Mouse (Mus musculus): ENCODE measurements around the gene Emsy.

Gene Emsy

GRCm38 (mm10) chr7:98577461-98577860, 79.1 kb downstream of the Emsy start:
- no peak for DNase-seq (ENCODE audit: low spot score in 2 of 2)

GRCm38 (mm10) chr7:98575651-98576239, 80.8 kb downstream of the Emsy start:
- DNase-seq (ENCODE audit: low spot score in 2 of 2), result no peak

DNA sequence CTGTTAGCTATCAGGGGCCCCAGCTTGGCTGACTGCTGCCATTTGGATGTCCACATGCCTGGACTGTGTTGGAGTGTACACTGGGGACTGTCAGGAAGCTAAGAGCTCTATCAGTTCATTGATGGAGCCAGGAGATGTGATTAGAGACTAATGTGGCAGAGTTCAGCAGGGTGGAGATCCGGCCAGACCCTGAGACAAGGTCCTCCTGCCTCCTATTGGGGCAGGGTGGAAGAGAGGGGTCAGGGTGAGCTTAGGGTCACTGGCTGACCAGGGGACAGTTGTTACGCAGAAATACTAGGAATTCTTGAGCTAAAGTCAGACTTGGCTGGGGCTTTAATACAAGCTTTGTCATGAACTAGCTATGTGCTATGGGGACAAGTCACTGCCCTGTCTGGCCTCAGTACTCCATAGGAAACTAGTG, 81.8 kb downstream of the Emsy start:
- no peak for DNase-seq (ENCODE audit: low spot score in 2 of 2)

GRCm38 (mm10) chr7:98574271-98574670, 82.3 kb downstream of the Emsy start:
- DNase-seq (ENCODE audit: low spot score in 2 of 2), result no peak

- no peak for DNase-seq (ENCODE audit: low spot score in 2 of 2)
Observed at GRCm38 (mm10) chr7:98573231-98573781, 83.3 kb downstream of the Emsy start.

- DNase-seq (ENCODE audit: low spot score in 2 of 2), result no peak
Observed at GRCm38 (mm10) chr7:98572223-98572868, 84.2 kb downstream of the Emsy start.

- no peak for DNase-seq (ENCODE audit: low spot score in 2 of 2)
Observed at GRCm38 (mm10) chr7:98570824-98571505, 85.6 kb downstream of the Emsy start.

DNA sequence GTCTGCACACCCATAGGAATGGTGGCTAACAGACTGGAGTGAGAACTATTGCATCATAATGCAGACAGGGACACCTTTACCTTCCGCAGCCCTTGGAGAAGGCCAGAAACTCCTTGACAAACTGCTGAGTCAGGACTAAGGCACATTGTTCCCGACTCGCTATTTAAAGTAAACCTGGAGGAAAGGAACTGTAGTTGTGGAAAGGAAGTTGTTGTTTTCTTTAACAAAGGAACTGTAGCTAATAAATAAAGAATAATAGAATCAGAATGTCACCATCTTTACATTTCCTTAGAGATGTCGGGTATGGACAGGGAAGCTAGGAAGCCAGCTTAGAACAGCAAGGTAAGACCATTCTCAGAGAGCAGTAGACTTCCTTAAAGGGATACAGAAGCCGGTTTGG, 89.5 kb downstream of the Emsy start:
- no peak for DNase-seq (ENCODE audit: low spot score in 2 of 2)

GRCm38 (mm10) chr7:98564607-98565364, 91.8 kb downstream of the Emsy start:
- DNase-seq (ENCODE audit: low spot score in 2 of 2), result no peak

DNA sequence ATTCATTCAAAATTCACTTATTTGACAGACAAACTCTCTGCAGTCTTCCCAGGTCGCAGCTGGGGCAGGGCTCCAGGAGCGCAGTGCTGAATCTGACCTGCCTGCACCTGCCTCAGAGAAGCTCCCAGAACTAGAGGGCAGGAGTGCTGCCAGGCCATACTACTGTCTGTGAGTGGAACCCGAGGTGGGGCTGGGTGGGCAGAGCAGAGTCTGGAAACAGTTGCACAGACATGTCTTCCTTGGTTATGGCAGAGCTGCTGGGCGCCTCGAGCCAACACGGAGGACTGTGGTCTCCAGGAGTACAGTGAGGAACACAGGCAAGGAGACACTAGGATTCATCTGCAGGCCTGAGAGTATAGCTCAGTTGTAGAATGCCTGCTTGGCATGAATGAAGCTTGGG, 92.6 kb downstream of the Emsy start:
- no peak for DNase-seq (ENCODE audit: low spot score in 2 of 2)

GRCm38 (mm10) chr7:98562966-98563365, 93.6 kb downstream of the Emsy start:
- no peak for DNase-seq (ENCODE audit: low spot score in 2 of 2)

GRCm38 (mm10) chr7:98562186-98562585, 94.4 kb downstream of the Emsy start:
- DNase-seq (ENCODE audit: low spot score in 2 of 2), result no peak

GRCm38 (mm10) chr7:98561556-98562164, 94.9 kb downstream of the Emsy start:
- no peak for DNase-seq (ENCODE audit: low spot score in 2 of 2)

- DNase-seq (ENCODE audit: low spot score in 2 of 2), result no peak
Observed at GRCm38 (mm10) chr7:98558128-98558921, 98.3 kb downstream of the Emsy start.

- no peak for DNase-seq (ENCODE audit: low spot score in 2 of 2)
Observed at GRCm38 (mm10) chr7:98556767-98557394, 99.7 kb downstream of the Emsy start.

GRCm38 (mm10) chr7:98551041-98551440, 105.5 kb downstream of the Emsy start:
- DNase-seq (ENCODE audit: low spot score in 2 of 2), result no peak

GRCm38 (mm10) chr7:98550596-98550995, 106.0 kb downstream of the Emsy start:
- DNase-seq (ENCODE audit: low spot score in 2 of 2), result no peak

DNA sequence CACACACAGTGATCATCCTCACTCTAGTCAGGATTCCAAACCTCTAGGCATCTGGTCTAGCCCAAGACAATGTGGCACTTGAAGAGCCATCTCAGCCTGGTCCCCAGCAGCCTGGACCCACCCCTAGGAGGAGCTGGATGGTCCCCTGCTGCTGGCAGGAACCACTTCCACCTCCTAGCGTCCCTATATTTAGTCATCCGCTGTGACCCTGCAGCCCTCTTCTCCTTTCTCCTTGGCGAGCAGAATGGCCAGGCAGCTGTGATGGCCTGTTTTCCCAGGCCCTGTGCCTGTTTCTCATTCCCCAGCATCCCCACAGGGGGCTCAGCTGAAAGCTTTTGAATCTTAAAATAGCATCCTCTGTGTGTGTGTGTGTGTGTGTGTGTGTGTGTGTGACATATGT, 107.7 kb downstream of the Emsy start:
- DNase-seq (ENCODE audit: low spot score in 2 of 2), result no peak

GRCm38 (mm10) chr7:98544556-98544955, 112.0 kb downstream of the Emsy start:
- no peak for DNase-seq (ENCODE audit: low spot score in 2 of 2)

DNA sequence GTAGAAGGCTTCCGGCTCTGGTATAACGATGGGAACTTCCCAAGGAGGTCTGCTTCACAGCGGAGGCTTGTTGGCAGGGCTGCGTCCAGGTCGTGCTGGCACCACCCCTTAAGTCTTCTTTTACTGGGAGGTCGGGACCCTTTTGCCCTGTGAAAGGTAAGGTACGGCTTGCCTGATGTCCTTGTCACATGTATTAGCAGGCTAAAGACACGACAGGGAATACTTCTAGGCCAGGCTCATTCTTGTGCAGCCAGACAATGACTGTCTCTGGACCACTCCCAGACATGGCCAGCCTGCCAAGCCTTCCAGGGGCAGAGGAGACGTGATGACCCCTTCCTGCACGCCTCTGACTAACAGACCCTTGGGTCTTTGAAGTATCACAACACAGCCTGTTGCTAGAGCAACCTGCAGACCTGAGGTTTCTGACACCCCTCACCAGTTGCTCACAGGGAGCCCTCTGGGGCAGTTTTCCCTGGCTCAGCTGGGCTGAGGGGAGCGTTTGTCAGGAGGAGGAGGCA, 112.7 kb downstream of the Emsy start:
- no peak for DNase-seq (ENCODE audit: low spot score in 2 of 2)
